Mouse (Mus musculus) spleen, postnatal 14 days (tissue): Measurements from ENCODE around the gene Epas1.

Experiments used
- DNase-seq, 2 experiments: peaks; one replicate each; pipeline ENCODE4 v3.0.0; 2021 to 2022; ENCODE audit warnings: low spot score in 2 of 2

The Epas1 gene

GRCm38 (mm10) chr17:86753130-86753821 is at the start of gene Epas1:
Gene Epas1 (plus strand): TSS chr17:86753700.
- peak; percentile 31 to 38 for DNase-seq

- DNase-seq: no peak
Observed at GRCm38 (mm10) chr17:86705236-86705635, 48.3 kb upstream of the Epas1 start.

DNA sequence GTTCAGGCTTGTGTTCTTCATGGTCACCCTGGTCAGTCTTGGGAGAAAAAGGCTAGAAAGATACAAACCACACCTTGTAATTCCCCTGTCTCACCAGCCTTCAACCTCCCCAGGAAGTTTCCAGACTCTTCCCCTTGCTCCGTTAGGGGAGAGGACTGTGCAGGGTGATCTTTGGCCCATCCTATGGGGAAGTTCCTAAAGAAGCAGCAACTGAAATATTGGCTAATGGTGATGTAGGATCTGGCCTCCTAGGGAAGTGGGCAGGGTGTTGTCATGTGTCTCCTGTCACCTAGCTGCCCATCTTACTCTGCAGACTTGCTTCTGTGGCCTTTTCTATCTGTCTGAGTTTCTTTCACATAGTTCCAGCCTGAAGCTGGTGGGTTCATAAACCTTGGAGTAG is 47.0 kb upstream of the Epas1 start:
- DNase-seq: no peak

GRCm38 (mm10) chr17:86709803-86710202 is 43.7 kb upstream of the Epas1 start:
- DNase-seq: no peak

DNA sequence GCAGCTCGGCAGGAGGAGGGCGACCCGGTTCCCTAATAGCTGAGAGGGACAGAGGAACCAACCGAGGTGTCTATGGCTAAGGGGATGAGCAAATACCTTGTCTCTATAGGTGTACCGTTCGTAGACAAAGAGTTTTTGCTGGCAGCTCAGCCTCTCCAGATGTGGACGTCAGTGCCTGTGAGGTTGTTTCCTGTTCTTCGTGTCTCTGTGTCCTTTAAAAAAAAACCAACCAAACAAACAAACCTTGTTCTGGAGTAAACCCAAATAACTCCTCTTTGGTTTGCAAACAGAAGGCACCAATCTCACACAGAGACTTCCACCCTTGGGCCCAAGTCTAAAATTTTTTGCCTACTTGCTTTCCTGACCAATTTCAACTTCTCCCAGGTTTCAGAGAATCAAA is 43.1 kb upstream of the Epas1 start:
- DNase-seq: no peak

GRCm38 (mm10) chr17:86711949-86712348 is 41.6 kb upstream of the Epas1 start:
- no peak for DNase-seq

- DNase-seq: no peak
Observed at GRCm38 (mm10) chr17:86712601-86713000, 40.9 kb upstream of the Epas1 start.

GRCm38 (mm10) chr17:86713591-86713990 is 39.9 kb upstream of the Epas1 start:
- DNase-seq: no peak

GRCm38 (mm10) chr17:86724786-86725415 is 28.6 kb upstream of the Epas1 start:
- DNase-seq: no peak

DNA sequence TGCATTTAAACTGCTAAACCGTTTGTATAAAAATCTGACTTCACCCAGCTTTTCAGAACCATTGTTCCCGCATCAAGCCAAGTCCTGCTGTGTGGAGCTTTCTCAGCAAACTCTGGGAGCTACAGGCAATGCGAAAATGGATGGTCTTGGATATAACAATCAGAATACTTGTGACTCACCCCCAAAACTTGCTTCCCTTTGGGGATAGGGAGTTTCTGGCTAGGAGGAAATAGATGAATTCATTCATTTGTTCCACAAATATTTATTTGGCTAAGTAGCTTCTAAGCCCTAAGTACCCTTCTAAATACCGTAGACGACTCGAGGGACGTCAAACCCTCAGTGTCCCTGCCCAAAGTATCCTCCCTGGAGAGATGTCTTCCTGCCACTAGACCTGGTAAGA is 27.0 kb upstream of the Epas1 start:
- no peak for DNase-seq

GRCm38 (mm10) chr17:86727031-86727430 is 26.5 kb upstream of the Epas1 start:
- no peak for DNase-seq

DNA sequence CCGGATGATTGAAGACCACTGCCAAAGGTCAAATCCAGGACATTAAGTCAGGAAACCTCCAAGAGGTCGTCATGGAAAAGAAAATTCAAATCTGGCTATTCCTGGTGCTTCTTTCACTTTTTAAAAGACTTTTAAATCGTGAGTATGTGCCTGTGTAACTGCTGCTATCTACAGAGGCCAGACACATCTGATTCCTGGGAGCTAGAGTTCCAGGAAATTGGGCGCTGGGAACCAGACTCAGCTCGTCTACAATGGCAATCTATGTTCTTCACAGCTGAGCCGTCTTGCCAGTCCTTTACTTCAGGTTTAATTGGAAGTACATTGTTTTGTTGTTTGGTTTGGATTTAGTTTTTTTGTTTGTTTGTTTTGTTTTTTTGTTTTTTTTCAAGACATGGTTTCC is 22.2 kb upstream of the Epas1 start:
- no peak for DNase-seq

GRCm38 (mm10) chr17:86732024-86732423 is 21.5 kb upstream of the Epas1 start:
- DNase-seq: peak; percentile 53 to 61

DNA sequence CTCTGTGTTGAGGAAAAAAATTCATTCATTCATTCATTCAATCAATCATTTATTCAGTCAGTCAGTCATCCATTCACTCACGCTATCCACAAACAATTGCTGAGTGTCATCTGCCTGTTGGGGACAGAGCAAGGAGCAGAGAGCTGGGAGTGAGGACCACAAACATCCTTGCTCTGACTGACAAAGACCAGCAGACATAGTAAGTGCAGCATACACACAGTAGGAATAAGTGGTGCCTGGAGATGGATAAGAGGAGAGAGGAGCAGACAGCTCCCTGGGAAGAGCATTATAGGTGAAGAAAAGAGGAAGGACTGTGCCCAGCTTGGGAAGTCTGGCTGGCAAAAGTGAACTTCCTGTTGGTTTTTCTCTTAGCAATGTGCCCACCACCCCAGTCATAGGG is 21.0 kb upstream of the Epas1 start:
- no peak for DNase-seq

DNA sequence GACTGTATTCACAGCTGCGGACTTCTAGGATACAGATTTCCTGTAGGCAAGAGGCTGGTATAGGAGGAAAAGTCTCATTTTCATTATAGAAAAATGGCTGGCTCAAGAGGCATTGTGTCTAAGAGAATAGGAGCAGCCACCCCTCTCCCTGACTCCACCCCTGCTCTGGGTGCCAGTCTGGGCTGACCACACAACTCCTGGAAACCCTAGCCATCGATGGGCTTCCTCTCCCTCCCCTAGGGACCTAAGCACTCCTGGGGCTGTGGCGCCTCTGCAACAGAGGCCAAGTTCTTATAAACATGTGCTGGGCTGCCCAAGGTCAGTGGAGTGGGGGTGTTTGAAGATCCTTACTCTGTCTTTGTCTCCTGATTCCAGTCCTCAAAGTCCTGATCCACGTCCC is 19.9 kb upstream of the Epas1 start:
- no peak for DNase-seq

DNA sequence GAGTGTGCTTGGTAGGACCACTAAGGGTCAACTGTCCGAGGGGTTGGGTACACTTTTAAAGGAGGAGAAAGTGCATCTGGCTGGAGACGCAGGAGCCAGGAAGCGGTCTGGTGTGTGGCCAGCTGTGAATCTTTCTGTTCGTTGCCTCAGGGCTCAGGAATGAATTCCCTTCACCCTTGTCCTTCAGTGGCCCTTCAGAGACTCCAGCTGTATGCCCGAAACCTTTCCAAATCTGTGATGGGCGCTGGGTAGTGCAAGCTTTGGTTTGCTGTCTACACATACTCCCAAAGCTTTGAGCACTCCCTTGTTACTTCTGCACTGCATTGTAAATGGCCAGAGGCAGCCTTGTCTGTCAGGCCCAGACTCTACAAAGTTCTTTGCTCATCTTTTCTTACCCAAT is 15.0 kb upstream of the Epas1 start:
- no peak for DNase-seq

GRCm38 (mm10) chr17:86743351-86743941 is 10.1 kb upstream of the Epas1 start:
- no peak for DNase-seq

DNA sequence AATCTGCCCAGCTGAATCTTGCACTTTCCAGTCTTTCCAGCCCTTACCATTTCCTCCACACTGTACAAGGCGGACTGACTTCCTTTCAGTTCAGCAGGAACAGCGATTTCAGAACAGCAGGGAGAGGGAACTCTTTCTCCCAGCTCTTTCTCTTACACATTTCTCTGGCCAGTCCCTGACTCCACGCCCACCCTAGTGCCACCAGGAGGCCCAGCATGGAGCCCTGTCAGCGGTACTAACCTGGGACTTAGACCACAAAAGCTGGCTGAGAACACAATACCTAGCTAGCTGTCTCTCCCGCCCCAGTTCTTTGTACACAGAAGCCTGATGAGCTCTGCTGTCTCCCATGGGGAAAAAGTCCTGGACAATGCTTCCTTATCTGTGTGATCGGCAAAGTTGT is 8.6 kb upstream of the Epas1 start:
- no peak for DNase-seq

DNA sequence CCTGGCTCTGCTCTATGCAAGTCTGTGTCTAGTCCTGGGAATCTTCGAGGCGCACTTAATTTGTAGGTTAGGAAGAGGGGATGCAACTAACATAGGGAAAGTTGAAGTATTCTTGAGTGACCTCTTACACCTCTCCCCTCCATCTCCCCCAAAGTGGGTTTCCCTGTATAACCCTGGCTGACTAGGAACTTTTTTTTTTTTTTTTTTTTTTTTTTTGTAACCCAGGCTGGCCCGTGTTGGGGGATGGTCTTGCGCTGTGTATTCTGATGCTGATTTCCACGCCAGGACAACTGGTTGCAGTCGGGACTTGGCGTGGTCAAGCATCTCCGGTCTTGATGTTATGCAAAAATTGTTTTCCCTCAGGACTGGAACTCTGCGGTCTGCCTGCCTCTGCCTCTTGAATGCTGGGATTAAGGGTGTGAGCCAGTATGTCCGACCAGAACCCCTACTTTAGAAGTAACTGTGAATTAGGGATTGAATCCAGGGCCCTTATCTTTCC is 2.1 kb upstream of the Epas1 start:
- no peak for DNase-seq

DNA sequence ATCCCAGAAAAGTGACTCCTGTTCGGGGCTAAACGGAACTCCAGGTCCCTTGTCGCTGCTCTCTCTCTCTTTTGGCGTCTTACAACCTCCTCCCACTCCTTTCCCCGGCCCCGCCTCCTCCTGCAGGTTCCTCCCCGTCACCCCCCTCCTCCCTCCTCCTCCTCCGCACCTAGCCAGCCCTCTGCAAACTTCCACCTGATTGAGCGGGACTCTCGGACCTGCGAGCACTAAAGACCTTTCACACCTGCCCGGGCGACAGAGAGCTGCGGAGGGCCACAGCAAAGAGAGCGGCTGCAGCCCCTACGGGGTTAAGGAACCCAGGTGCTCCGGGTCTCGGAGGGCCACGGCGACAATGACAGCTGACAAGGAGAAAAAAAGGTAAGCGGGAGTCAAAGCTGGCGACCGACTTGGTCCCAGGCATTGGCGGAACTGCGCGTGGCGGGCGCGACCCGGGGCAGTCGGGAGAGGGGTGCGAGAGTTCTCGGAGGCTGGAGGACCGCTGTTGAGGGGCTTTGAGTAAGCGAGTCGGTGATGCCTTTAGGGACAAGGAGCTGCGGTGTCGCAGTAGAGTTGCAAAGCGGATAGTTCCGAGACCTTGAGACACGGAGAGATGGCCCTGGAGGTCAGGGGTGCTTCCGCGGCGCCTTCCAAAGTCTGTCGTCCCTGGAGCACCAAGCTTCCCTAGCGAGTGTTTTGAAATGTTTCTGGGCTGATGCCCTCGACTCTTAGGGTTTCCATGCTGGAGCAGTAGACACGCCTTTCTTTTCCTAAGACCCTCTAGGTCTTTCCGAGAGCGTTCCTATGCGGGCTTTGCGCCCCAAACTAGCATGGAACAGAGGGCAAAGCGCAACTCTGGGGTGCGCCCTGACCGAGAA is 668 bp downstream of the Epas1 start:
- peak in 1 of 2 experiments; percentile 23 for DNase-seq

GRCm38 (mm10) chr17:86754806-86755571 is 1.5 kb downstream of the Epas1 start:
- DNase-seq: no peak
